Mouse (Mus musculus): Measurements from ENCODE around the gene Efhd2.

Gene Efhd2

DNA sequence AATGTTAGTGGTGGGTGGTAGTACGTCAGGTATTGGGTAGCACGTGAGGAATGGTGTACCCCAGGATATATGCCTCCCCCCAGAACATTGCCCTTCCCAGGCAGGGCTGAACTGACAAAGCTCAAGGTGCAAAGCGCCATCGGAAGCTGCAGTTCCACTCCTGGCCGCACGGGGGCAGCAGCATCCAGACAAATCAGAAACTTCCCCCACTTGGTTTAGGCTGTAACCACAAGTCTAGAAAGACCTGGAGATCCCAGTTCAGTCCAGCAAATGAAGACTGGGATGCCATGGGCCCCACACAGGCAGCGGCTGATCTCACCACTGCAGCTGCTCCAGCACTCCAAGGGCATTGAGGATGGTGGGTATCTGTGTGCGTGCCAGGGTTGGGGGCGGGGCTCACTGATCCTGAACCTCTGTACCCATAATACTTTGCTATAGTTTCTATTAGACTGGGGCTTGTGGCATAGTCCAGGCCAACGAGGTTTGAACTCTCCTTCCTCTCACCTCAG lies 17.2 kb downstream of the Efhd2 start:
- DNase-seq, result peak; percentile 89

DNA sequence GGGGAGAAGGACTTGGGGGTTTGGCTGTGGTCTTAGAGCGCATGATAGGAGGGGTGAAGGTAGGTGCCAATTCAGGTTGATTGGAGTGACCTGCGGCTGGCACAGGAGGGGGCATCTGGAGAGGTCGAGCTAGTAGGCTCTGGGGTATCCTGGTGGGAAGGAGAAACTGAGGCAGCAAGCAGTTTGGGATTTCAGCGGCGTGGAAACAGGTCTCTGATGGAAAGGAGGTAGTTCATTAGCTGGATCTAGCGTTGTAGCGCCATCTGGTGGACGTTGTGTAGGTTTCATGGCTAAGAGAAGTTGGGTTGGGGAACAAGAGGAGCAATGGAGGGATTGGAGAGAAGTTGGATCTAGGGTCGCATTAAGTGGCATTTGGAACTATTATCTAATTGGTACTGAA lies 21.3 kb downstream of the Efhd2 start:
- peak; percentile 74 for DNase-seq

DNA sequence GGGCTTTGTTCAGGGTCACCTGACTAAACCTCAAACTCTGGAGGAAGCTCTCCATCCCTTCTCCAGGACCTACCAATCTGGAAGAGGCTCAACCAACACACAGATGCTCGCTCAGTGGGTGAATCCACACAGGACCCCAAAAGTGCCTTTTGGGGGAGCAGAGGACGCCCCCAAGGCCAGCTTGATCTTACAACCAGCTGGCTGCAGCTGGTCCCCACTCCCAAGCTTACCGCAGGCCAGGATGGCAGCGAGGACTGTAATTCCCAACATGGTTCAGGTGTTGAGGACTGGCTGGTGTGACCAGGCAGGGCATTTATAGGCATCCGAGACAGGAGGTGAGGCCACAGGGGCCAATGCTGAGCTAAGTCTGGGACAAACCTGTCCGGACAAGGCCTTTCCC lies 28.7 kb downstream of the Efhd2 start, which contains the start of gene Ctrc:
Ctrc (minus strand) TSS at position 361 of the 400 bp plus-strand sequence.
- DNase-seq, result no peak

DNA sequence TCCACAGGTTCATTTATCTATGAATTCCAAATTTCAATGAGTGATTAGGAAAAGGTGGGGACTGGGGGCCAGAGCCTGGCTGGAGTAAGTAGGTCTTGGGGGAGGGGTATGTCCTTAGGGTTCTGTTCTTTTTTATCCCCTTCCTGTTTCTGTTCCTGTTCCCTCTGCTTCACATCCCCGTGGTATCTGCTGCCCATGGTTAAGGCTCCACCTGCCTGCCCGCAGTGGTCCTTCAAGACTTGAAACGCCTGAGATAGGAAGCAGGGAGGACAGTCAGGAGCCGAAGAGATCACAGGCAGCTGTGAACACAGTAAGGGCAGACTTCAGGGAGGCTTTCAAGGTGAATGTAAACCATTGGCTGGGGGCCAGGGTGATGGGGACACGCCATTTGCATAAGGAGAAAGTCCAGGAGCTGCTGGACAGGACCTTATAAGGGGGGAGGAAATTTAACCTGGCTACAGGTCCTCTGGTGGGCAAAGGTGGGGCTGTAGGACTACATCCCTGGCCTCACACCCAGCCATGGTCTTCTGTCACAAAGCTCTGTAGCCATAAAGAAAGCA lies 40.1 kb downstream of the Efhd2 start:
- DNase-seq, result peak; percentile 54

DNA sequence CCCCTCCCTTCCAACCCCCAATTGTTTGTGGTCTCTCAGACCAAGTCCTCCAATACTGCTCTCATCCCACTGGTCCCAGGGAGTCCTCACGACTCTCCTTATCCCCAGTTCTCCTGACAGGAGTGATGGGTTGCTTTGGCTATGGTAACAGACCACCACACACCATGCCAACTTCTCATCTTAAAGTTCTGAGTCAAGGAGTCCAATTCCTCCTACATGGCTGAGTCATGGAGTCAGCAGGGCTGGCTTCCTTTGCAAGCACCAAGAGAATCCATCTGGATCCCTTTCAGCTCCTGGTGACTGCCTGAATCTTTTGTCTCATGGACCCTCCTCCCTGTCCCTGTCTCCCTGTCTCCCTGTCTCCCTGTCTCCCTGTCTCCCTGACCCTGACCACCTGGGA lies 40.8 kb downstream of the Efhd2 start:
- DNase-seq, result no peak

DNA sequence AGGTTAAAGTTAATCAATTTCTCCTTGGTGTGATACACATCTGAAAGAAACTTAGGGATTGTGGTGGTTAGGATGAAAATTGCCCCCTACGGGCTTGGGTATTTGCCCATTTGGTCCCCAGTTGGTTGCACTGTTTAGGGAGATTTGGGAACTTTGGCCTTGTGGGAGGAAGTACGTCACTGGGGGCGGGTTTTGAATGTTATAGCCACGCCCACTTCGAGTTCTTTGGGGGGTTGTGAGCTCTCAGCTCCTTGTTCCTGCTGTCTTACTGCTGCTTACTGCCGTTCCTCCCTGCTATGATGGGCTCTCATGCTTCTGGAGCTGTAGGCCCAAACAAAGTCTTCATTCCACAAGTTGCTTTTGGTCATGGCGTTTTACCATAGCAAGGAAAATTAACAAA lies 43.4 kb downstream of the Efhd2 start:
- DNase-seq, result no peak

DNA sequence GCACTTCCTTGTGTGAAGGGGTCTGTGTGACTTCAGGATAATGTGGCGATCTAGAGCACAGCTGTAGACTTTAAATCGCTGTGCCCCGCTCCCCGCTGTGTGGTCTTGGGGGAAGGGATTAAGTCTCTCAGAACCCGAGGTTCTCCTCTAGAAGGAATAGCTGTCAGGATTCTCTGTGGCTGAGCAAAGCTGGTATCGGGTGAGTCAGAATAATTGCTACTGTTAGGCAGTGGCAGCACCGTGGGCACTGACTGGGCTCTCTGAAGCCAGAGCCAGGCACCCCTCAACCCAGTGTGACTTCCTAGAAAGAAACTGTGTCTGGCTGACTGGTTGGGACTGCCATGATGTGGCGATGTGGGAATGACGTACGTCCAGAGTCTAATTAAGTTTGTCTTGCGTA lies 44.3 kb downstream of the Efhd2 start:
- no peak for DNase-seq

DNA sequence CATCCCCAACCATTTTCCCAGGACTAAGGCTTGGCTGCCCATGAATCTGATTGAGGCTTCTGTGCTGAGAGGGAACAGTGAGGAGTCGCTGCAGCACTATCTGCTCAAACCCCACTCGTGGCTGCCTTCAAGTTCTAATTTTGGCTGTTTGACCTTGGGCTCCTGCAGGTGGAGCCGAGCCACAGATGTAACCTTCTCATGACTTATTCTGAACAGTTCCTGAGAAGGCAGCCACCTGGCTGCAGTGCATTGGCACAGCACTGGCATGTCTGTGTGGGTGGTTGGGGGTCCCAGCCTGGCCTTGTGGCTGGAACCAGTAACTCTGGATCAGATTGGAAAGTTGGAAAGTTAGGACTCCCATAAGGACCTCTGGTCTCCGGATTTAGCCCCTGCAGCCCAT lies 46.5 kb downstream of the Efhd2 start:
- DNase-seq, result no peak

DNA sequence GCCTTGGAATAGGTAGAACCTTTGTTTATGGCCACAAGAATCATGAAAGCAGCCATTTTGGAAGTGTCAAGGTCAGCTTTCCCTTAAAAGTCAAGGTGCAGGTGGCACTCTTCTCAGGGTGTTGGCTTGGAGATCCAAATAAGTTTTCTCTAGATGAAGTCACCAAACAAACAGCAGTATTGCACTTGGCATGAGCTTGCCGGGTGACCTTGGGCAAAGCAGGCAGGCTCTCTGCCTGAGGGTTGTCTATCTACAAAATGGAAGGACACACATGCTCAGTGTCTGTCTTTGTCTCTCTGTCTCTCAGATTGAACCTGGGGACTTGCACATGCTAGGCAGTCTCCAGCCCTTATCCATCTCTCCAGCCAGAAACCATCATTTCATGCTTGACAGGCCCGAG lies 47.3 kb downstream of the Efhd2 start:
- no peak for DNase-seq

DNA sequence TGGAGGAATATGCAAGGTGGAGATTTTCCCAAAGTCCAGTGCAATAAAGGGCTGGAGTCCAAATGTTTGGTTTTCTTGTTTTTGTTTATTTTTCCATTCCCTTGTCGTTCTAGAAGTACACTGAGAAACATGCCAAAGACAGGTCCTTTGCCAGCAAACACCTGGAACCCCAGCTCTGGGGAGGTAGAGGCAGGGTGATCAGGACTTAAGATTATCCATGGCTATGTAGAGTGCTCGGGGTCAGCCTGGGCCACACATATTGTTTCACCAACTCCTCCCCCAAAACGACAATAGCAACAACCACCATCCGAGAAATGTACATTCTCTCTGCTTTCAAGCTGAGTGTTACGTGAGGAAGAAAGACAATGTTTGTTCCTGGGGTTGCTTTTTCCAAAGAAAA lies 48.7 kb downstream of the Efhd2 start, which contains the start of gene Cela2a:
Cela2a (minus strand) TSS at position 101 of the 400 bp plus-strand sequence.
- no peak for DNase-seq

DNA sequence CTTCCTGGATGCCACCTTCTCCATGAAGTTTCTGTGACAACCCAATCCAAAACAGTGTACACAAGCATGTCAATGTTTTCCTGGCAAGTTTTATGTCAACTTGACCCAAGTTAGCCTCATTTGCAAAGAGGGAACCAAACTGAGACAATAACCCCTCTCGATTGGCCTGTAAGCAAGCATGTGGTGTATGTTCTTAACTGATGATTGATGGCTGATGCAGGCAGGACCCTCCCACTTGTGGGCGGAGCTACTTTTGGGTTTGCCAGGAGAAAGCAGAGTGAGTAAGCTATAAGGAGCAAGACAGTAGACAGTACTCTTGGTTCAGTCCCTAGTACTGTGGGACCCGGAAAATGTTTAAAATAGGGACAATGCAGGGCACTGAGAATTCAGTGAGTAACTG lies 51.7 kb downstream of the Efhd2 start:
- peak; percentile 26 for DNase-seq

DNA sequence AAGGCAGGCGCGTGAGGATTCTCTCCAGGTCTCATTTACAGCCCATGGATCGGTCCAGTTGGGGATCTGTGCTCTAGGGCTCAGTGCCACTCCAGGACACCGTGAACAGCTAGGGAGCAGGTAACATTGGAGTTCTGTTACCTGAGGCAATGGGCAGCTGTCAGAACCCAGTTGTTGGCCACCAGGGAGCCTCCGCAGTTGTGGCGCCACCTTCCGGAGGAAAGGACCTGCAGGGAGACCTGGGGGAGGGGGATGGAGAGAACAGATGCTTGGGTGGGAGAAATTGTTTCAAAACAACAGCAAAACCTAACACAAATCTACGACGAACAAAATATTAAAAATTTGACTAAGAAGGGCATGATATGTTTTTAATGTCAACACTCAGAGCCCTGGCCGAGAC lies 52.6 kb downstream of the Efhd2 start:
- peak; percentile 46 for DNase-seq

DNA sequence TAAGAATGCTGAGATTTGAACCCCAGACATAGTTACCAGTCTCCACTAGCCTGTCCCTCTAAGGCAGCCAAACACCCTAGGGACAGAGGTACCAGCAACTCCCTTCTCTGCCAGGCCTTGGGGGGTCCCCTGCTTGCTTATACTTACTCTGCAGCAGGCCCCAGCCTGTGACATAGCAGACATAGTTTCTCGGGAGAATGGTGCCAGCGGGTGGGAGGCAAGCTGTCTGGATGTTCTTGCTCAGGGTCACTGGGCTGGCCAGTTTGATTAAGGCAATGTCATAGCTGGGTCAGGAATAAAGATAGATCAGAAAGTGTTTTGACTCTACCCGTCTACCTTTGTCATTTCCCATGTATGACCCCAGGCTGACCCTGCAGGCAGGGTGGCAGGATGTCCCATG lies 53.5 kb downstream of the Efhd2 start:
- no peak for DNase-seq

DNA sequence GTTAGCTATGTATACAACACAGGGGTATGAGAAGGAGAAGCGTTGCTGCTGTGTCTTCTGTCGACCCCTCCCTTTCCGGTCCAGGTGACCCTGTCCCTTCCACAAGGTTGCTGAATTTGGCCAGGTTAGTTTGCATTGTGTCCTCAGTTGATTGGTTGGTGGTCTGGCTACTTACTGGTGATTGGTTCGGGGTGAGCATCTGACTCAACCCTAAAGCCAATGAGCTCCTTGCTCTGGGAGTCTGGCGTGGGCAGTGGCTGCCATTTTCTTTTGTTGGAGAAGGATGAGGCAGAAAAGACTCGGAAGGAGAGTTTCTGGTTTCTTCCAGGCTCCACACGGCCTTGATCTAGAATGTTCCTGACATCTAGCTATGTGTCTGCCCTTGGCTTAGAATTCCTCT lies 55.4 kb downstream of the Efhd2 start:
- DNase-seq, result no peak

DNA sequence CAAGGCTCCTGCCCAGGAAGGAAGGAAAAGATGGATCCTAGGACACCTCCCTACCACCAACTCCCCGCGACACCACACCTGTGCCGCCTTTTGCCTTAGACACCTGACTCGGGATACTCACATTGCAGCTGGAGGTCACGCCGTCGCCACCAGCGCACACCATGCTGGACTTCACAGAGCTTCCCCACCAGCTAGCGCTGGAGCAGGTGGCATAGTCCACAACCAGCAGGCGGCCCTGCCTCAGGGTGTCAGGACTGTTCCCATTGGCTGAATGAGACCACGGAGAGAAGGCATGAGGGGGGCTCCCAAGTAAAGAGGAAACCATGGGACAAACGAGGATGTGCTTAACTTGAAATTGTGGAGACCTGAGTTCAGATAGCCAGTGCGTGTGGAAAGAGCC lies 55.9 kb downstream of the Efhd2 start:
- DNase-seq, result no peak

DNA sequence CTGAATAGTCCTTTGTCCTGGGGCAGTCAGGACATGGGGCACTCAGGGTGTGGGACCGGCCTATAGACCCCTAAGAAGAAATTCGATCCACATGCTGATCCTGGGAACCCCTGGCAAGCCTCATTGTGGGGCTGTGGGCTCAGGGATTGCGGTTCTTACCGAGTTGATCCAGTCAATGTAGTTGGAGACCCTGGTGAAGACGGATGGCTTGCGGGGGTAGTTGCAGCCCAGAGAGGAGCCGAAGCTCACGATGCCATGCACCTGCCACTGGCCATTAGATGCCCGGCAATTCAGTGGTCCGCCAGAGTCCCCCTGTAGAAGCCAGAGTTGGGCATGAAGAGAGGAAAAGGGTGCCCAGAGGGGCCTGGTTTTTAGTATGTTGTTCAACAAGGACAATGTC lies 57.0 kb downstream of the Efhd2 start:
- DNase-seq, result no peak

DNA sequence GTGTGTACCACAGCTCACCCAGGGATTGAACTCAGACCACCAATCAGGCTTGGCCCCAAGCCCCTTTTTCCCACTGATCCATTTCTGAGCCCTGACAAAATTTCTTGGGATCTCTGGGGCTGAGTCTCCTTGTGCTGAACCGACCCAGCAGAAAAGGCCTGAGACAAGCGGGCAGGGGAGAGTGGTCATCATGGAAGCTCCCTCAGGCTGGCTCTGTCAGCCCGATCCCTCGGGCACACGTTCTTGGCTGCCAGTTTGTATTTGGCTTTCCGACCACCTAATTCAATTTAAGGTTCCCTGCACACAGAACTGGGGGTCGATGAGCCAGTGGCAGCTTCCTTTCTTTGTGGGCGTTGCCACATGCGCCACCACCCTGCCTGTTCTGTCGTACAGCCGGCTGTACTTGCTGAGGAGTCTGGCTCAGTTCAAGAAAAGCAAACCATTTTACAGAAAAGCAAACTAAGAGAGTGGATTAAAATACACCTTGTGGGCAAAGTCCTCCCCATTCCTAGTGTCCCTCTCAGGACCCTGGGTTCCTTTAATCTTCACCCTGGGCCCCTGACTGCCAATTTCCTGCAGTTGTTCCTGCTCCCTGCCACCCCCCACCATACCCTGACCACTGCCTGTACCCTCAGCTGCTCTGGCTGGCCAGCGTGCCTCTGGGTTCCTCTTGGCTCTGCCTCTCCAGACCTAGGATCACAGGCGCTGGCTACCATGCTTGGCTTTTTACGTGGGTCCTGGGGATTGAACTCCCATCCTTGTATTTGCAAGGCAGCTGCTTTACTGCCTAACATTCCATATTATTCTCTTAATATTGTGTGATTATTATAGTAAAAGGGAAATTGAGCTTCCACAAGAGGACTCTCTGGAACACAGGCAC lies 57.7 kb downstream of the Efhd2 start:
- DNase-seq, result no peak

DNA sequence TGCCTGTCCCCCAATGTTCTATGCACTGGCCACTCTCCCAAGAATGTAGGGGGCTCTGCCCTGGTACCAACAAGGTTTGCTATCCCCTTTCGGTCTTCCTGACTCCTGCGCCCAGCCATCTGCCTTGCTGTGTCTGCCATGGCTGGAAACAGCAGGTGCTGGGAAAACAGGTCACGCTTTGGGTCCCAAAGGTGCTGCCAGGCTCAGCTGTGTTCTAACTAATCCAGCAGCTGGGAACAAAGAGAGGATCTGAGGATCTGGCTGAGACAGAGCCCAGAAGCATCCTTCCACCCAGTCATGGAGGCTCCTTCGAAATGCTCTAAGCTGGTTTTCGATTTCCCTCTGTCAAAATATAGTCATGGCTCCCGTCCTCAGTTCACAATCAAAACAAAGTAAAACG lies 58.5 kb downstream of the Efhd2 start:
- DNase-seq, result no peak

DNA sequence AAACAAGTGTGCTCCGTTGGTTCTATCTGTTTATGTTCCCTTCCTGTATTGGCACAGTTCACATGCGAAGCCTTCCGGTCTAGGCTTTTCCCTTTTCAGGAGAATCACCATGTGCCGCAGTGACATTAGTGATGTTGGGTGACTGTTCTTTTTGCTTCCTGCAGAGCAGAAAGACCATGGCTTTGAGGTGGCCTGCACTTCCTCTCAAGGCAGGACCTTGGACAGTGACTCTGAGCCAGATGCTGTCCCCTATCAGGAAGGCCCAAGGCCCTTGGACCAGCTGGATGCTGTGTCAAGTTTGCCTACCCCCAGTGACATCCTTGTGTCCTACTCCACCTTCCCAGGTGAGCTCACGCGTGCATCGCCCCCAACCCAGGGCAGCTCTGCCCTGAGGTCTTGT lies 63.3 kb downstream of the Efhd2 start:
- DNase-seq, result no peak

DNA sequence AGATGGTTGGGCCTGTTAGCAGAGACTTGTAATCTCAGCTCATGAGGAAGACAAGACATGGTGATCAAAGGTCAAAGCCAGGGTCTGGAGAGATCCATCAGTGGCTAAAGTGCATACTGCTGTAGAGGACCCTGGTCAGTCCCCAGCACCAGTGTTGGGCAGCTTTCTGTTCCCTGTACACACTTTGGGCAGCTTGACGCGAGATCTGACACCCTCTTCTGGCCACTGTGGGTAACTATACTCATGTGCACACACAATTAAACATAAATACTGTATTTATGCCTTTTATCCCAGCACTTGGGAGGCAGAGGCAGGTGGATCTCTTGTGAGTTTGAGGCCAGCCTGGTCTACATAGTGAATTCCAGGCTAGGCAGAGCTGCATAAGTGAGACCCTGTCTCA lies 63.7 kb downstream of the Efhd2 start:
- DNase-seq, result no peak

DNA sequence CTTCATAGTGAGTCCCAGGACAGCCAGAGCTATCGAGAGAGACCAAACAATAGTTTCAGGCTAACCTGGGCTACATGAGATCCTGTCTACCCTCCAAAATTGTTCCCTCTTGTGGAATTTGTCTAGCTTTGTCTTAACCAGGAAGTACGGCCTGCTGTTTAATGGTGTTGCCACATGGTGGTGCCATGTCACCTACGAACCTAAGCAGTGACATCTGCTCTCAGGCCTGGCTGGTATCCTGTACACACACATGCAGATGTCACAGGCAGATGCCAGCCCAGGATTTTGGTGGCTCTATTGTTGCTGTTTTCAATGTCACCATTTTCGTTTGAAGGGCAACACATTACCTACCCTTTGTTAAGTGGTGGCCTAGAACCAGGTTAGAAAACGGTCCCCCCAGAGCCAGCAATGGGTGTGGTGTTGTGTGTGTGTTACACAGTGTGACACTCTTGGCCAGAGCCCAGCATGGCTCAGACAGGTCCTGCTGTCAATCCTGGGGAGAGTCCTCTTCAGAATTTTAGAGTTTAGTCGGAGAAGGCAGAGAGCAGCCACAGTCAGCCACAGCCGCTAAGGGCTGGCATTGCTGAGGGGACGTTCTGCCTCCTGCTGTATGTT lies 64.8 kb downstream of the Efhd2 start:
- no peak for DNase-seq

Measured in kidney, postnatal 10 days (tissue).